Mouse (Mus musculus): ENCODE data around the gene Snx1.

Snx1 gene

DNA sequence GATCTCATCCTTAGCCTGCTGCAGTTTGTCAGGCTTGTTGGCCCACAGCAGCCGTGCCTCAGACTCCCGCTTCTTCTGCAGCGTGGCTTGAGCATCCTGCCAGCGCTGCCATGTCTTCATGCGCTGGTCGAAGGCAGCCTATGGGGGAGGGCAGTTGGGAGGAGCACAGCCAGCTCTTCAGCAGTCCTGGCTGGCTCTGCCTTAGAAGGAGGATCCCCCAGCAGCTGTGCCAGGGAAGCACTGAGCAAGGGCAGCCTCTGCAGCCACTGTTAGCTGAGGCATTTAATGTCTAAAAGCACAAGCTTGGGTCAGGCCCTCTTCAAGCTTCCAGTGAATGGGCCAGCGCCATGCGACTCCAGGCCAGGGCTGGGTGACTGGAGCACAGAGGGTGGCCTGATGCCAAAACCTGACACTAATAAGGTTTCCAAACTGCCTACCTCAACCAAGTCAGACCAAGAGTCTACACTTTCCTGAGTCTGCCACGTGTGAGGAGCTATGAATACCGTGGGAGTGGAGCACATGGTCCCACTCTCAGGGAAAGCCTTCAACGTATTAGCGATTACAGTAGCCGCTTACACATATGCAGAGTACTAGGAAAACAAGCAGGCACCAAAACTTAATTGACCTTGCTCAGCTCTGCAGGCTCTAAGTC is 35.7 kb downstream of the Snx1 start:
- in situ Hi-C loops (cut with MseI, MboI), result no loop called here

- in situ Hi-C loops (cut with MseI, MboI), result no loop called here
Observed at GRCm38 (mm10) chr9:66088411-66088810, 38.0 kb downstream of the Snx1 start.

DNA sequence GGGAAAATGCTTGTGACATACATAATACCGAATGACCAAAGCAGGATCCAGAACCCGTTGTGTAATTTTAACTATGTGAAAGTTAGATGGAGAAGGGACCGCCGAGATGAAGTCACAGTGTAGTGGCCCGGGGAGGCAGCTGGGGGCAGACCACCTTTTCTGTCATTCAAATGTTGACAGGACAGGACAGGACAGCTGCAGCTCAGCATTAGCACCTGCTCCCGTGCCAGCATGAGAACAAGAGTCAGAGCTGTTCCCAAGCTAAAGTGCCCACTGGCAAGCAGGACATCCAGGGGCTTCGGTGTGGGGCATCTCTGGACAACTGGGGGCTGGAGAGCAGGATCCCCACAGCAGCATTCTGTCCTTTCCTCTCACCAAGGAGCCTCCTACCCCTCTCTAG is 39.3 kb downstream of the Snx1 start:
- in situ Hi-C loops (cut with MseI, MboI), result no loop called here

DNA sequence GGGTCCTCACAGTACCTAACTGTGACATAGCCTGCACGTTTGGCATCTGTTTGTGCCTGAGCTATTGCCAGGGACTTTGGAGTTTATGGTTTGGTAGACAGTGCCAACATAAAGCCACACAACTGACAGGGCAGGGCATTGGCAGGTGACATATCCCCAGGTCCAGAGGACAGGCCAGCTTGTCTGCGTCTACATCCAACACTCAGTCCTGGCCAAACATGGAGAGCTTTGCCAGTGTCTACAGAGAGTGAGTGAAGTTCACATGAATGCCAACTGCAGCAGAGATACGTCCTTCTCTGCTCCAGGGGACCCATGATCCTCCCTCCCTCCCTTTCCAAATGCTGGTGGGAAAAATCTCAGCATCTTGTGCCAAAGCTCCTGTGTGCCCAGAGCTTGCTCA is 42.2 kb downstream of the Snx1 start:
- in situ Hi-C loops (cut with MseI, MboI), result no loop called here

GRCm38 (mm10) chr9:66081999-66082398 is 44.4 kb downstream of the Snx1 start:
- in situ Hi-C loops (cut with MseI, MboI), result no loop called here

- in situ Hi-C loops (cut with MseI, MboI), result no loop called here
Observed at GRCm38 (mm10) chr9:66080804-66081459, 45.5 kb downstream of the Snx1 start.

DNA sequence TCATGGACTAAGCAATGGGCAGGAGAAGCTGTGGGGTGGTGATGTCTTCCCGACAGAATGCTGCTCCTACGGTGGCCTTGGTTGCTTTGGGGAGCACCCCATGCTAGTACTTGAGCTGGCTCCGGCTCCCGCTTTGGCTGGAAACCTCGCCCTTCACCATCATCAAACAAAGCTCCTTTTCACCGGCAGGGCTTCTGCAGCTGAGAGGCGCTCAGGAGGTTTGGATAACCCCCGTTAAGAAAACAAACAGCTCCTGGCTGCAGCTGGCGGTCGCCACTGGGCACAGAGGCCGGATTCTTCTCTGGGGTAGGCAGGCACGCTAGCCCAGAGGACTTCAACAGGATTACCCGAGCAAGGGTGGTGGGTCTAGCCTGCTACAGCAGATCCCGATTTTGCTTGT is 47.9 kb downstream of the Snx1 start:
- in situ Hi-C loops (cut with MseI, MboI), result no loop called here

DNA sequence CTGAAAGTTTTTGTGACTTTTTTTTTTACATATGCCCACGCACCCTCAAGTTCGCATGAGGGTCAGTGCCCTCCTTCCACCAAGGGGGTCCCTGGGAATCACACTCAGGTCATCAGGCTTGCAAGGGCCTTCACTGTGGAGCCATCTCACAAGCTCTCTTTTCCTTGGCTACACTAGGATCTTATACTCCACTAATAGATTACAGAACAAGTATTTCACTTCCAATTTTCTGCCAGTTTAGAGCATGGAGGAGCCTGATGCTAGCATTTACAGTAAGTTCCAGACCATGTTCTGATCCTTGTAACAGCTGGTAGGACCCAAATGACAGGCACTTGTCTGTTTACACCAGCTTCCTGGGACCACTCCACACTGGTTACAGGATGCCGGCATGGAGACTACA is 48.3 kb downstream of the Snx1 start:
- in situ Hi-C loops (cut with MseI, MboI), result no loop called here

DNA sequence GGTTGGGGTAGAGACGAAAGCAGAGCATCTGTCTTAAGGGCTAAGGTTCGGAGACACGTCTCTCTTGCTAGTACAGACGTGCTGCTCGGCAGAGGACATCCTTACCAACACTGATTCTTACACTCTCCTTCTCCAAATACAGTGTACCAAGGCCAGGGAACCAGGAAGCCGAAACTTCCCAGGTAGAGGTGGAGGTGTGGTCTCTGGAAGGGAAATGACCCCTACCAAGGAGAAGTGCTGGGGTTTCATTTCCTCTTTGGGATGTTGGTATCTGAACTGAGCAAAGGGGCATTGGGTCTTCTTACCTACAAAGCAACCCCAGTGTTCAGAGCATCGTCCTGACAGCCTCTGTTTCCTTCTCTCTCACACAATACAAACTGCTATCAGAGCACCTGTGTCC is 53.6 kb downstream of the Snx1 start:
- in situ Hi-C loops (cut with MseI, MboI), result no loop called here

- in situ Hi-C loops (cut with MseI, MboI), result no loop called here
Observed at GRCm38 (mm10) chr9:66070151-66070550, 56.2 kb downstream of the Snx1 start.

DNA sequence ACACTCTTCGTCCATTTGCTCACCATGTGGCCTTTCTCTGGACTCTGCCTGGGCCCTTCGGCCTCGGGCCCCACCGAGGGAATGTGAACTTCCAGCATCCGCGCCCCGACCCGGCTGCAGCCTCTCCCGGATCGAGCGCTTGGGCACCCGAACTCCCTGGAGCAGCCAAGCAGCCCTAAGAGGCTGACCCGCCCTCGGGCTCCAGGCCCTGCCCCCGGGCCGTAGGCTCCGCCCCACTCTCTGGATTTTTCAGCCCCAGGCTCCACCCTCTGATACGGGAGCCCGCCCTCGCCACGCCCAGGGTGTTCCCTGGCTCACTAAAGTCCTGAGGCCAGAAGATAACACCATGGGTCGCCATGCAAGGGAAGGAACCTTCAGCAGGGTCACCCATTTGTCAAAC is 56.8 kb downstream of the Snx1 start, which contains the start of gene Snx22:
Gene Snx22, minus strand, starts transcription at position 137 of the 400 bp plus-strand sequence.
- in situ Hi-C loops (cut with MseI, MboI), result no loop called here

DNA sequence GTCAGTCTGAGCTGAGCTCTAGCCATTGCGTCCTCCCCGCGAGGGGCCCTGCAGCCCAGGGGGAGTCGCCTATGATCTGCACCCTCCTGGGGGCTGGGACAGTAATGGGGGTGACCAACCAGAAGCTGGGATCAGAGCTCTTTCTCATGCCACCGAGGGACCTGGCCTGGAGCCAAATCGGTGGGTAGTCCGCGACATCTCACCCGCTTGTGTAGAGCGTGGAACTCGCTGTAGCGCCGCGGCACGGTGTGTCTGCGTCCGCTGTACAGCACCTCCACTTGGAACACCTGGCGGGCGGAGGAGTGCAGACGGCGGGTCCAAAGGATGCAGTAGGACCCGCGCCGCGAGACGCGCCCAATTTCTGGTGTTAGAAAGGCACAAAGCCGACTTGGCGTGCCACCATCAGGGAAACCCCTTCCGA is 57.4 kb downstream of the Snx1 start:
- in situ Hi-C loops (cut with MseI, MboI), result no loop called here

DNA sequence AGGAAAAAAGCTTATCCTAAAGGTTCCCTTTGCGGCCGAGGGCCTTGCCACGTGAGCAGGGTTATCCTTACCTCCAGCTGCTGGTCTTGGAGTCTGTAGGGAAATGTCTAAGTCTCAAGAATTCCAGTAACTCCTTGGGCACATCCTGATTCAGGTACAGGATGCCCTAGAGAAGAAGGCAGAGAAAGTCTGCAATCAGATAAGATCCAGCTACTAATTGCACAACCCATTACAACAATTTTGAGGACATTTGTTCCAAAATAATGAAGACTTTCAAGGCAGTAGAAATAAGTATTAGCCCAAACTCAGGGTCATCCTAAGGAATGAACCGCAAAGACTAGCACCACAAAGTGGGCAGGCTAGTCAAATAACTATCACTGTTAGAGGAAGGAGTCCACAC is 58.3 kb downstream of the Snx1 start:
- in situ Hi-C loops (cut with MseI, MboI), result no loop called here

GRCm38 (mm10) chr9:66067542-66067941 is 58.8 kb downstream of the Snx1 start:
- in situ Hi-C loops (cut with MseI, MboI), result no loop called here

- in situ Hi-C loops (cut with MseI, MboI), result no loop called here
Observed at GRCm38 (mm10) chr9:66066791-66067190, 59.6 kb downstream of the Snx1 start.

- in situ Hi-C loops (cut with MseI, MboI), result no loop called here
Observed at GRCm38 (mm10) chr9:66064316-66064715, 62.1 kb downstream of the Snx1 start.

DNA sequence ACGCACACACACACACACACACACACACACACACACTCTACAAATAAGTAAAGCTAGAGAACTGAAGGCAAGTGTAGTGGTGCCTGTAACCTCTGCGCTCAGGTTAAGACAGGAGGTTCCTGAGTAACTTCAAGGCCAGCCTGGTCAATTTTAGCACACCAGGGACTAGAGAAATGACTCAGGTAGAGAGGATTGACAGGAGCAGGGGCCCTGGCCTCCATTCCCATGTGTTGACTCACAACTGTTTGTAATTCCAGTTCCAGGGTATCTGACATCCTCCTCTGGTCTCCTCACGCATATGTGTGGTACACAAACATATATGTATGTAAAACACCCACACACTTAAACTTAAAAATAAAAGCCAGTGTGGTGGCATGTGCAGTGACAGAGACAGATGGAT is 62.9 kb downstream of the Snx1 start:
- in situ Hi-C loops (cut with MseI, MboI), result no loop called here

GRCm38 (mm10) chr9:66061656-66062055 is 64.7 kb downstream of the Snx1 start:
- in situ Hi-C loops (cut with MseI, MboI), result no loop called here

- in situ Hi-C loops (cut with MseI, MboI), result no loop called here
Observed at GRCm38 (mm10) chr9:66060986-66061385, 65.4 kb downstream of the Snx1 start.

GRCm38 (mm10) chr9:66060308-66060647 is 66.1 kb downstream of the Snx1 start:
- in situ Hi-C loops (cut with MseI, MboI), result no loop called here

DNA sequence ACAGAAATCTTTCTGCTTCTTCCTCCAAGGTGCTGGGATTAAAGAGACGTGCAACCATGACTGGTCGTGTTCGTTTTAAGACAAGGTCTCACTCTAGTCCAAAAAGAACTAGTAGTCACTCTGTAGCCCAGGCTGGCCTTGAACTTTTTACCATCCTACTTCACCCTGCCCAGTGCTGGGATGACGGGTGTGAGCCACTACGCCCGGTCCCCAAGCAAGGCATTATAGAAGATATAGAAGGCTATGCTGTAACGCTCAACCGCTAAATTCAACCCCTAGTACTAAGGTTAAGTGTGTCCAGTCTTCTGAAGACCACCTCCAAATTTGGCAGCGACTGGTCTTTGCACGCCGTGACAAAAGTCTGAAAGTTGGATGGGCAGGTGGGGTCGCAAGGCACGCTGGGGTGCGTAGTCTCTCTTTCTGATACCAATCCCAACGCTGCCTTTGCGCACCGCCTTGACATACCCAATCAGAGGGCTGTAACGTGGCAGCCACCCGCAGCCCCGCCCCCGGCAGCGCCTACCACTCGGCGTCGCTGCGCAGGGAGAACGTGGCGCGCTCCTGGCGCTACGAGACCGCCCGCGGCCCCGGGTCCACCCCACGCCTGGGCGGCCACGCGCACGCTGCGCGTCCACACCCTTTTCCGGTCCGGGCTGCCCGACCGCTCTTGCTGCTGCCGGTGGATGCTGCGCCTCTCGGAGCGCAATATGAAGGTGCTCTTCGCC is 66.6 kb downstream of the Snx1 start, which contains the start of gene Ppib:
Gene Ppib, plus strand, starts transcription at position 640 of the 725 bp plus-strand sequence.
- in situ Hi-C loops (cut with MseI, MboI), result no loop called here

DNA sequence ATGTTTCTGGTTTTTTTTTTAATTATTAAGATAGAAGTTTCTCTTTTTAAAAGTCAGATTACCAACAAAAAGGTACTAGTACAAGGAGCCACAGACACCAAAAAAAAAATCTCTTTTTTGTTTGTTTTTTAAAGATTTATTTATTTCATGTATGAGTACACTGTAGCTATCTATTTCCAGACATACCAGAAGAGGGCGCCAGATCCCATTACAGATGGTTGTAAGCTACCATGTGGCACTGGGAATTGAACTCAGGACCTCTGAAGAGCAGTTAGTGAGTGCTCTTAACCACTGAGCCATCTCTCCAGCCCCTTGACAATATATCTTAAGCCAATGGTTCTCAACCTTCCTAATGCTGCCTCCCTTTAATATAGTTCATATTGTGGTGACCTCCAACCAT is 72.8 kb downstream of the Snx1 start:
- in situ Hi-C loops (cut with MseI, MboI), result no loop called here

GRCm38 (mm10) chr9:66052731-66053130 is 73.7 kb downstream of the Snx1 start:
- in situ Hi-C loops (cut with MseI, MboI), result no loop called here
